Mouse (Mus musculus) frontal cortex, postnatal 25 days (tissue): ENCODE measurements around the gene Slc15a2.

Source experiments
- DNase-seq, 2 experiments: peaks; one replicate each; pipeline ENCODE4 v3.0.0; 2022; ENCODE audit warnings: low spot score in 2 of 2

Gene Slc15a2

DNA sequence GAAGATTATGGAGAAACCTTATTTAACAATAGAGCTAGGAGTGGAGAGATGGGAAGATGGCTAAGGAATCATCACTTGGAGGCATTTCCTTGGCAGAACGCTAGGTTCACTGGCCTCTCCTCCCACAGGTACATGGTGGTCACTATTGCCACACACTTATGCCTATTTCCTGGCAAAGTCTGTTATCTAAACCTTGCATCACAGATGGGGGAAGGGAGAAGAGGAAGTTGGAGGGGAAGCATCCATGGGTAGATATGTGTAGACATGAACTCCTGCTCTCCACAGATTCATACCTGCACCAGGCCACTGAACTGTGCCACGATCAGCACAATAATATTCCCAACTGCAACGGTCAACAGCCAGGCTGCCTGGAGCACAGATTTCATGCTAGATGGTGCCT is 32.8 kb downstream of the Slc15a2 start:
- DNase-seq = no peak

DNA sequence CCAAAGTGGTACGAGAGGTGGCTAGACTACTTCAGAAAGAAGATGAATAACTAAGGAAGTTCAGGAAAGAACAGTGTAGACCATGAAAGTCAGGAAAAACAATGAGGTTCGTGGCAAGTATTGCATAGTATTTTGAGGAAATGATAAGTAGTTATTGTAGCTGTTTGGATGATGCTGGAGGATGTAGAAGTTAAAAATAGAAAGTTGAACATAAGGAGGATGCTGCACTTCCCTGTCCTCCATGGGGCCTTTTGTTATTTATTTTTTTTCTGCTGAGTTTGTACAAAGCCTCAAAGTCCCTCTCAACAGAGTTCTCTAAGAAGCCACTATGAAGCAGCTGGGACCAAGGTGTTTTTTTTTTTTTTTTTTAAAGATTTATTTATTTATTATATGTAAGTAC is 37.0 kb downstream of the Slc15a2 start:
- no peak for DNase-seq

GRCm38 (mm10) chr16:36747068-36747467 is 37.7 kb downstream of the Slc15a2 start:
- no peak for DNase-seq

DNA sequence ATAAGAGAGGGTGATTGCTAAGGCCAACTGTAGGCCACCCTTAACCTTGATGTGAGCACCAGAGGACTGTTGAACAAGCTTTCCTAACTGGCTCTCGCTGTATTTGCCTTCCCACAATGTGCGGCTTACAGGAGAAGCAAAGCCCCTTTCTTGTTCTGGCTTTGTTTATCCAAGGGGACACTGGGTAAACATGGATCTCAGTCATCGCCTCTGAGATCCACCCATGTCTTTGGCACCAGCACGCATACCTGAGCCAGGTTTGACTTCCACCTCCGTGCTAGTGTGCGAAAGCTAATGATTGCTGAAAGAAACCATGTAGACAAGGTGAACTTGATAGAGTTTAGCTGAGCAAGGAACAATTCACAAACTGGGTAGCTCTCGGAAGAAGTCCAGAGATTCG is 41.2 kb downstream of the Slc15a2 start:
- no peak for DNase-seq

DNA sequence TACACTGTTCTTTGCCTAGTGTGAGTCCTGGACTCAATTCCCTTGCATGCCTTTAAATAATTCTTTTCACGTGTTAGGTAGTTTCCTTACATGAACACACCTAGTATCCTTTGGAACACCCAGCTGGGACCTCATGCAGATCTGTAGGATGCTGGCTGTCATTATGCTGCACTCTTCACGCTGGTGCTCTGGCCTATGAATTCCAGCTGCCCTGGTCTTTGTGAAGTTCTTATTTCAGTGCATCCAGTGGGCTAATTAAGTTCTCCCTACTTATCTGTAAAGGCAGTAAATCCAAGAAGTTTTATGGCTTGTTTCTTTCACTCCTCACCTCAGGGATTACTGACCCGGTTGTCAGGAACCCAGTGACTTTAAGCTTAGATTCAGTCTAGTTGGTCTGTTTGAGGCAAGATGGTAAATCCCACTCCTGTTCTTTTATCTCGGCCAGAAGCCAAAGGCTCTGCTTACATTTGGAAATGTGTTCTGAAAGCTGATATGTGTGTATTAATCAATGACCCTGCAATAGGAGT is 45.3 kb downstream of the Slc15a2 start:
- DNase-seq = no peak

- no peak for DNase-seq
These were observed 49.3 kb downstream of the Slc15a2 start for GRCm38 (mm10) chr16:36735421-36735820.

DNA sequence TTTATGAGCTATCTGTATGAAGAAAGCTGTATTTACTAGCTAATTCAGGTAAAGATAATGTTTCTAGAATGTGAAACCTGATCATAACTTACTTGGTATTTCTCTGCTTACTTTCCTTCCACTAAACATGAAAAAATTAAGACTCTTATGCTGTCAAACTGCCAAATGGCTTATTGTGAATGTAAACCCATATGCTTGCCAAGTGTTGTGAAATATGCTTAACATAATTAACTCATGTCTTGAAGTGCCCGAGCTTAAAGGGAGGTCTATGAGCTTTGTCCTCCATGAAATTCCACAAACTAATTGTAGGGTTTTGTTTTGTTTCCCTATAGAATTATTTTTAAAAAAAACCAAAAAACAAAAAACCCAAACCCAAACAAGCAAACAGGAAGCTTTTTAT is 50.9 kb downstream of the Slc15a2 start:
- no peak for DNase-seq

GRCm38 (mm10) chr16:36732572-36732971 is 52.2 kb downstream of the Slc15a2 start:
- DNase-seq = no peak

- no peak for DNase-seq
These were observed 55.8 kb downstream of the Slc15a2 start for GRCm38 (mm10) chr16:36728959-36729358.

DNA sequence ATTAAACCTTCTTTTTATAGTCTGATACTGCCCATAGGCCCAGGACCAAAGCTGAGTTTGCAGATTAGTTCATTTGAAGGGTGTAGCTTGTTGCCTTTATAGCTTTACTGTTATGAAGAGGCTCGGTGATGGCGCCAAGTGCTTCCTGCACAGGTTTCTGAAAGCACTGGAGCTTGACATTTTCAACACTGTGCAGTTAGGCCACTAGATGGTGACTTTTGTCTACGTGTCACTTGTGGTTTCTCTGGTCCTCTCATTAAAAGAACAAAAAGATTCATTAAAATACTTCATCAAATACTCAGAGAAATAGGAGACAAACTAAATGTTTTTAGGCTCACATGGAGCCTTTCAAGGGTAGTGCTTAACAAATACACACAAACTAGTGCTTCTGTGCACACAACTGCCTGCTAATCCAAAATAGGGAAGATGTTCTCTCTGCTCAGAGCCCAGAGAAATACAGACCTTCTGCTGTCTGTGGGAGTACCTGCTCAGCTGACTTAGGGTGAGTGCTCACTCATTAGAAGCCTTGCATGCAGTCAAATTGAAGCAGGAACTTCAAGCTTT is 60.8 kb downstream of the Slc15a2 start:
- DNase-seq = no peak

DNA sequence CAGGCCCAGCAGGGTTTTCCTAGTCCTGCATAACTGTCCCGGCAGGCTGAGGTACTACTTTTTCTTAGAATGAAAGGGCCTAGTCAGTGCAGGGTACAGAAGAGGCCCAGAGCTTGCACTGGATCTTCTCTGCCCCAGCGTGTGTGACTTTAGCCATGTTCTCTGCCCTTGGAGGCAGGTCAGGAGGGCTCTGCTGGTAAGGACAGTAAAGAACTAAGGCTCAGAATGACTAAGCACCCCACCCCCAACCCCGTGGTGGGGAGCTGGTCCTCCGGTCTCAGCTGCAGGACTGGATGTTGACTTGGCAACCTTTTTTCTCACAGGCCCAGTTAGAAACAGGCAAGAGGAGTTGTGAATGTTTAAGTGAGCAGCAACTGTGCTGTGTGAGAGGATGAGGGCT is 62.0 kb downstream of the Slc15a2 start:
- DNase-seq = no peak

DNA sequence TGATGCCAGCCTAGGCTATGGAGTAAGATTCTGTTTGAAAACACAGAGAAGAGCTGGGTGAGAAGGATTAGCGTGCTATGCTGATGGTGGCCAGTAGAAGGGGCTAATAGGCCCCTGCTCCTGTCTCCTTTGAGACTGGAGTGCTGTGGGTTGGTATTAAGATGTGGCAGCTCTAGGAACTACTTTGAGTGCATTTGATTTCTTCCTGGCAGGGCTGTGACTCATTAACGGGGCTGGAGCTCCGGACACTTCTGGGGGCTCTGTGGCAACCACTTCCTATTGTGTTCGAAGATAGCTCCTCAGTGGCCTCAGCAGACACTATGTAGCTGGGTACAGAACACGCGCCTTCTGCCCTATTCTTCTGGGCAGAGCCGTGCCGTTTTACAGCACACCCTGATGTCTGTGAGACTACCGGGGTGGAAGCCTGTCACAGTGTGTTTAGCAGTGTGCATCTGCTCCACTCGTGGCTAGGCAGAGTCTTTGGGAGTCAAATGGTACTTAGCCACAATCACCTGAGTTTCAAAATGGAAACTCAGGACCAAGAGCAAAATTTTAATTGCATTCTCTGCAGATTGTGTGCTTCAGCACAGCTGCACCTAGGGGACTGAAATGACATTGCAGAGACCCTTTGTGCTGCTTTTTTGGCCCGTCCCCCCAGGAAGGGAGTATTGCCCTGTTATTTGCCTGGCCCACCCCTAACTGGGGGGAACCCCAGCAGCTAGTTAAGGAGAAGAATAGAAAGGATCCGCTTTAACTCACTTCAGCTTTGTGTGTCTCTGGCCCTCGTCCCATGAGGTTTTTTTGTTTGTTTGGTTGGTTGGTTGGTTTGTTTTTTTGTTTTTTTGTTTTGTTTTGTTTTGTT is 64.3 kb downstream of the Slc15a2 start:
- no peak for DNase-seq

GRCm38 (mm10) chr16:36718637-36719036 is 66.1 kb downstream of the Slc15a2 start:
- DNase-seq = no peak

DNA sequence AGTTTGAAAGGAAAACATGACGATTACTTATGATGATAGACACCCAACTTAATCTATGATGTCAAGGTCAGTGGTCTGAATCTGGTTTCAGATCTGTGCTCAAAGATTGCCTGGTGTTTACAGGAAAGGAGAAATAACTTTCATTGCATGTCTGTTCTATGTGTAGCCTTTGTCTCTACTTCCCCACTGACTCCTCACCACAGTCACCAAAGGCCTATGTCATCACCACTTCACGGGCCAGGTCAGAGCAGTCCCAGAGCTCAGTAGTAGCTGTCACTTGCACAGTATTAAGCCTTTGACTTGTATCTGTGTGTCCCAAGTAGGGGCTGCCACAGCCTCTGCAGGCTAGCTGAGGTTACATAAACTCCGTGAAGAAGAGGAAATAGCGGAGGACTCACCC is 67.3 kb downstream of the Slc15a2 start:
- DNase-seq = no peak

- no peak for DNase-seq
These were observed 73.0 kb downstream of the Slc15a2 start for GRCm38 (mm10) chr16:36711760-36712159.

DNA sequence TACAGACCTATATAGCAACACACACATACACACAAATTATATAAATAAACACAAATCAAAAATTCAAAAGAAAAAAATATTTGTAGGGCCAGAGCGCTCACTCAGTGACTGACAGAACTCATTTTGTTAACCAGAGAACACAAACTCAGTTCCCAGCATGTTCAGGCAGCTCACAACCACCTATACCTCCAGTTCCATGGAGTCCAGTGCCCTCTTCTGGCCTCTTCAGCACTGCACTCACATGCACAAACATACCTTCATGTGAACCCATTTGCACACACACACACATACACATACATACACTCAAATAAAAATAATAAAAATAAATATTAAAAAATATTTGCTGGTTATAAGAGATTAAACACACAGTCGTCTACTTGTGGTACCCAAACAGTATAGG is 74.0 kb downstream of the Slc15a2 start:
- no peak for DNase-seq

GRCm38 (mm10) chr16:36709405-36709804 is 75.4 kb downstream of the Slc15a2 start:
- DNase-seq = no peak

DNA sequence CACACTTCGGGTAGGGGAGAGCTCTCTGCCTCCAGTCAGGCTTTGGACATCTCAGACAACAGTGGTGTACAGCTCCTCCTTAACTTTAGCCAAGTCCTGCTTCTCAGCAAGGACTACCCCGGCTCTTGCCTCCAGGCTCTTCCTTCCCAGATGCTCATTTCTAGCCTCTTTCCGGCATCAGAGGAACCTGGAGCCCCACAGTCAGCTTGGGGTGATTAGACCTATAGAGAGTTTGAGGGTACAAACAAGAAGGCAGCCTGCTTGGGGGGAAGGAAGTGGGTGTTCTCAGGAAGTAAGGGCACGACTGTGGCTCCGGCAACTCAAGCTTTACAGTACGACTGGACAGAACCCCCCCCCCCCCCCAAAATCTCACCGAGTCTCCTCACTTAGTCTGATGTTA is 76.0 kb downstream of the Slc15a2 start:
- no peak for DNase-seq

GRCm38 (mm10) chr16:36707702-36708423 is 76.9 kb downstream of the Slc15a2 start:
- no peak for DNase-seq

GRCm38 (mm10) chr16:36700484-36700883 is 84.3 kb downstream of the Slc15a2 start:
- no peak for DNase-seq
